Mouse (Mus musculus): ENCODE results near the gene Mmp8. TPM values are rescaled to one million over a fixed set of nuclear protein-coding genes. Genes with fewer than 3 reads are reported as not detected.

Mmp8 gene
- polyA plus RNA-seq (2014; fragmentation: Nextera tagmentation; extraction: Ambion mirVana), result not detected in 2 replicates

DNA sequence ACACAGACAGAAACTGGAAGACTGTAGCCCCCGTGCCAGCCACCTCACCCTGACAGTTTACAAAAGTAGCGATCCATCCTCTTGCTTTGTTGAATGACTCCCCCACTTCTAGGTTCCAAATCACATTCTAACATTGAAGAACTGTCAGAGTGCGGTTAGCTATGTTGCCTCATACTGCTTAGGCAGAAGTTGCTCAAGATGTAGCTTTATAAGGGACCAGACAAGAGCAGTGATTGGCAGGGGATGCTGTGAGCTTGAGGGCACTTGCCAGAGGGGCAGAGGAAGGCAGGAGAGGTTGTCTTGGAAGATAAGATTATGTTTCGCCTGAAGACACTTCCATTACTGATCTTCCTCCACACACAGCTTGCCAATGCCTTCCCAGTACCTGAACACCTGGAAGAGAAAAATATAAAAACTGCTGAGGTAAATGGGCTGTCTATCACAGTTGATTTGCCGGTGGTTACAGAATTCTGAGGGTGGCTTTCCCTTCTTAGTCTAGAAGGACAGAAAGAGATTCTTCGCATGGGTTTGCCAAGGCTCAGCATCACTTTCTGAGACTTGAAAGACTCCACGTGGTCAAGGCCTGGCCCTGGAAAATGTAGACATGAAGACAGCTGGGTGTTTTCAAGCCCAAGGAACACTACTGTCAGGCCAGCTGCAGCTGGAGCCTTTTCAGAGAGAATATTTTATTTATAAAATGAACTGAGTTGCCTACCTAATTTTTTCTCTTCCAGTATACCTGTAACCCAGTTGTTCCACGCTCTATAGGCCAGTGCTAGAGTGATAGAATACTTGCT is at the start of gene Mmp8:
Mmp8 (plus strand) TSS at position 236 of the 797 bp plus-strand sequence.
- WGBS, result 91% methylated on average over 8 of the region's 8 CpGs
- Histone ChIP-seq H3K4me3 (ENCODE audit: low read depth, low read length) (no peak within 1 kb of the TSS), H3K36me3 (ENCODE audit: control insufficient read depth, insufficient read depth, low read length) (no peaks in the 10 kb centered on the region), H3K4me1 (ENCODE audit: control insufficient read depth, insufficient read depth, low read length) (no peaks in the 10 kb centered on the region), H3K27ac (ENCODE audit: low read depth, low read length) (no peak within 1 kb of the TSS), H3K27me3 (ENCODE audit: control insufficient read depth, insufficient read depth, low read length) (no peaks in the 10 kb centered on the region), H3K9ac (ENCODE audit: low read length) (no peak within 1 kb of the TSS), H3K4me2 (no peak within 1 kb of the TSS), H3K9me3 (ENCODE audit: control insufficient read depth, low read length) (no peaks in the 10 kb centered on the region)
- no peak for DNase-seq (ENCODE audit: low spot score, missing footprints)
- no peak for ATAC-seq (ENCODE audit: low FRiP score)

DNA sequence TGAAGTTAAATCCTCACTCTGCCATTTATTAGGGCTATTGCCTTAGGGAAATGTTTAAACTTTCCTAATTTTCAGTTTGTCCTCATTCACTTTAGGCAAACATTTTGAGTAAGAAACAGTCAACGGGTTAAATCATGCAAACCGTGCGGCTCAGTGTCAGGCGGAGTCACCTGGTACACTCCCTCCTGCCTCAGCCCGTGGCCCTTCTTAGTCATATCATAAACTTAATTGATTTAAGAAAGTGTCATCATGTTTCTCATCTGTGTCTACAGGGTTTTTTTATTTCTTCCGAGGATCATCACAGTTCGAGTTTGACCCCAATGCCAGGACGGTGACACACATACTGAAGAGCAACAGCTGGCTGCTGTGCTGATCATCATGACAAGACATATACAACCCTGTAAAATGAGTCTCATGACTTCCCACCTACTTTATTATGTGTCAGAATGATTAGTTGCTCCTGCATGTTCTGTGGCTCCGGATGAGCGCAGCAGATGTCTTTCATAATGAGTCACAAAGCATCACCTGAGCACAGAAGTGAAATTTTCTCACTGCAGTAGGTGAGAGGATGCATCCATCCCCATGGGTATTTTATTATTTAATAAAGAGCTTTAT is 48.5 kb upstream of the Mmp8 start:
- H3K27ac ChIP-seq (ENCODE audit: low read depth, low read length), result no peak overlapping the region
- H3K36me3 ChIP-seq (ENCODE audit: control insufficient read depth, insufficient read depth, low read length), result no peaks in the 10 kb centered on the region
- H3K4me2 ChIP-seq, result no peak overlapping the region
- H3K4me1 ChIP-seq (ENCODE audit: control insufficient read depth, insufficient read depth, low read length), result no peaks in the 10 kb centered on the region
- no peaks in the 10 kb centered on the region for H3K27me3 ChIP-seq (ENCODE audit: control insufficient read depth, insufficient read depth, low read length)
- H3K9me3 ChIP-seq (ENCODE audit: control insufficient read depth, low read length), result no peaks in the 10 kb centered on the region
- H3K9ac ChIP-seq (ENCODE audit: low read length), result no peak overlapping the region
- 93% methylated on average over 10 of the region's 10 CpGs for WGBS
- no peak overlapping the region for H3K4me3 ChIP-seq (ENCODE audit: low read depth, low read length)
- ATAC-seq (ENCODE audit: low FRiP score) (no peak), DNase-seq (ENCODE audit: low spot score, missing footprints) (no peak)

- no peaks in the 10 kb centered on the region for H3K27me3 ChIP-seq (ENCODE audit: control insufficient read depth, insufficient read depth, low read length)
- no peak for DNase-seq (ENCODE audit: low spot score, missing footprints)
- no peak for ATAC-seq (ENCODE audit: low FRiP score)
- H3K27ac ChIP-seq (ENCODE audit: low read depth, low read length), result no peak overlapping the region
- H3K9ac ChIP-seq (ENCODE audit: low read length), result no peak overlapping the region
- 58% methylated on average over 4 of the region's 4 CpGs for WGBS
- no peak overlapping the region for H3K4me3 ChIP-seq (ENCODE audit: low read depth, low read length)
- H3K36me3 ChIP-seq (ENCODE audit: control insufficient read depth, insufficient read depth, low read length), result no peaks in the 10 kb centered on the region
- H3K9me3 ChIP-seq (ENCODE audit: control insufficient read depth, low read length), result no peaks in the 10 kb centered on the region
- H3K4me1 ChIP-seq (ENCODE audit: control insufficient read depth, insufficient read depth, low read length), result no peaks in the 10 kb centered on the region
- no peak overlapping the region for H3K4me2 ChIP-seq
These were observed 40.2 kb upstream of the Mmp8 start for GRCm38 (mm10) chr9:7517944-7518571.

GRCm38 (mm10) chr9:7526255-7526940 is 31.9 kb upstream of the Mmp8 start:
- Histone ChIP-seq H3K4me3 (ENCODE audit: low read depth, low read length) (no peak overlapping the region), H3K27me3 (ENCODE audit: control insufficient read depth, insufficient read depth, low read length) (no peaks in the 10 kb centered on the region), H3K27ac (ENCODE audit: low read depth, low read length) (no peak overlapping the region), H3K9ac (ENCODE audit: low read length) (no peak overlapping the region), H3K4me2 (no peak overlapping the region), H3K36me3 (ENCODE audit: control insufficient read depth, insufficient read depth, low read length) (no peaks in the 10 kb centered on the region), H3K4me1 (ENCODE audit: control insufficient read depth, insufficient read depth, low read length) (no peaks in the 10 kb centered on the region), H3K9me3 (ENCODE audit: control insufficient read depth, low read length) (no peaks in the 10 kb centered on the region)
- 73% methylated on average over 4 of the region's 4 CpGs for whole genome bisulfite sequencing
- no peak for ATAC-seq (ENCODE audit: low FRiP score)
- DNase-seq (ENCODE audit: low spot score, missing footprints), result no peak

DNA sequence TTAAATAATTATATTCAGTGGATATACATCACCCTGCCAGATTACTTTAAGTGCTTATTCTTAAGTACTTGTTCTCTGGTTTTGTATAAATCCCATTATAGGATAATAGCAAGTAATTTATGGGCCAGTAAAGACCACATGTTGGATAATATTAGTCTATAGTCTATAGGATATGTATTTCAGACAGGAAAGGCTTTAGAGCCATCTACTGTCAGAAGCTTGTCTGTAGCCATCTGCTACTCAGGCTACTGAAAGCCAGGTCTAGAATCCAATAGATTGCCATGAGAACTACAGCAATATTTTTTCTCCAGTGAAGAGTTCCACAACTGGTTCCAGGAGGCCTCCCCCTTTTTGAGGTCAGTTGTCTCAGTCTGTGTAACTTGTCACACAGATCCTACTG is 15.5 kb upstream of the Mmp8 start:
- DNase-seq (ENCODE audit: low spot score, missing footprints), result no peak
- H3K9ac ChIP-seq (ENCODE audit: low read length), result no peak overlapping the region
- H3K9me3 ChIP-seq (ENCODE audit: control insufficient read depth, low read length), result no peaks in the 10 kb centered on the region
- no peak for ATAC-seq (ENCODE audit: low FRiP score)
- H3K27me3 ChIP-seq (ENCODE audit: control insufficient read depth, insufficient read depth, low read length), result no peaks in the 10 kb centered on the region
- H3K4me3 ChIP-seq (ENCODE audit: low read depth, low read length), result no peak overlapping the region
- H3K4me1 ChIP-seq (ENCODE audit: control insufficient read depth, insufficient read depth, low read length), result no peaks in the 10 kb centered on the region
- no peak overlapping the region for H3K4me2 ChIP-seq
- no peak overlapping the region for H3K27ac ChIP-seq (ENCODE audit: low read depth, low read length)
- no peaks in the 10 kb centered on the region for H3K36me3 ChIP-seq (ENCODE audit: control insufficient read depth, insufficient read depth, low read length)

GRCm38 (mm10) chr9:7544923-7545457 is 13.3 kb upstream of the Mmp8 start:
- Histone ChIP-seq H3K27ac (ENCODE audit: low read depth, low read length) (no peak overlapping the region), H3K4me1 (ENCODE audit: control insufficient read depth, insufficient read depth, low read length) (no peaks in the 10 kb centered on the region), H3K27me3 (ENCODE audit: control insufficient read depth, insufficient read depth, low read length) (no peaks in the 10 kb centered on the region), H3K4me3 (ENCODE audit: low read depth, low read length) (no peak overlapping the region), H3K4me2 (no peak overlapping the region), H3K36me3 (ENCODE audit: control insufficient read depth, insufficient read depth, low read length) (no peaks in the 10 kb centered on the region), H3K9ac (ENCODE audit: low read length) (no peak overlapping the region), H3K9me3 (ENCODE audit: control insufficient read depth, low read length) (no peaks in the 10 kb centered on the region)
- WGBS, result 68% methylated on average over 1 of the region's 1 CpGs
- DNase-seq (ENCODE audit: low spot score, missing footprints), result no peak
- no peak for ATAC-seq (ENCODE audit: low FRiP score)

GRCm38 (mm10) chr9:7545471-7545870 is 12.8 kb upstream of the Mmp8 start:
- WGBS, result 72% methylated on average over 1 of the region's 1 CpGs
- DNase-seq (ENCODE audit: low spot score, missing footprints) (no peak), ATAC-seq (ENCODE audit: low FRiP score) (no peak)
- Histone ChIP-seq H3K27ac (ENCODE audit: low read depth, low read length) (no peak overlapping the region), H3K4me2 (no peak overlapping the region), H3K4me1 (ENCODE audit: control insufficient read depth, insufficient read depth, low read length) (no peaks in the 10 kb centered on the region), H3K9ac (ENCODE audit: low read length) (no peak overlapping the region), H3K4me3 (ENCODE audit: low read depth, low read length) (no peak overlapping the region), H3K9me3 (ENCODE audit: control insufficient read depth, low read length) (no peaks in the 10 kb centered on the region), H3K27me3 (ENCODE audit: control insufficient read depth, insufficient read depth, low read length) (no peaks in the 10 kb centered on the region), H3K36me3 (ENCODE audit: control insufficient read depth, insufficient read depth, low read length) (no peaks in the 10 kb centered on the region)

- Histone ChIP-seq H3K9ac (ENCODE audit: low read length) (no peak overlapping the region), H3K4me3 (ENCODE audit: low read depth, low read length) (no peak overlapping the region), H3K36me3 (ENCODE audit: control insufficient read depth, insufficient read depth, low read length) (no peaks in the 10 kb centered on the region), H3K27ac (ENCODE audit: low read depth, low read length) (no peak overlapping the region), H3K4me1 (ENCODE audit: control insufficient read depth, insufficient read depth, low read length) (no peaks in the 10 kb centered on the region), H3K27me3 (ENCODE audit: control insufficient read depth, insufficient read depth, low read length) (no peaks in the 10 kb centered on the region), H3K9me3 (ENCODE audit: control insufficient read depth, low read length) (no peaks in the 10 kb centered on the region), H3K4me2 (no peak overlapping the region)
- ATAC-seq (ENCODE audit: low FRiP score) (no peak), DNase-seq (ENCODE audit: low spot score, missing footprints) (no peak)
- 86% methylated on average over 7 of the region's 7 CpGs for WGBS
These were observed 12.3 kb upstream of the Mmp8 start for GRCm38 (mm10) chr9:7545920-7546319.
